Mouse (Mus musculus): ENCODE data around the gene Wdr59. TPM values are rescaled to one million over a fixed set of nuclear protein-coding genes. Genes with fewer than 3 reads are reported as not detected.

Gene Wdr59
- polyA plus RNA-seq, 1 experiment from 2014 or later: 3.1 TPM

DNA sequence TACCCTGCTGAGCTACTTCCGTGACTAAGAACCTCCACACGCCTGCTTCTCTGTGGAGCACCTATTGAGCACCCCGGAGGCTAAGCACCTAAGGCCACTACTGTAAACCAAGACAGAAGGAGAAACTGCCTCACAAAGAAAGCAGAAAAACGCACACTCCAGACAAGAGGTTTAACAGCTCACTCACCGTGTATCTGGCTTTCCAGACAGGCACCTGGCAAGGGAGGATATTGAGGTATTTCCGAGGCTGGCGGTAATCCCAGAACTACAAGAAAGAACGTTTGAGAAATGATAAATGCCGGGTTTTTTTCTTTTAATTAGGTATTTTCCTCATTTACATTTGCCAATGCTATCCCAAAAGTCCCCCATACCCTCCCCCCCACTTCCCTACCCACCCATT is 29.4 kb downstream of the Wdr59 start:
- 89% methylated on average over 9 of the region's 9 CpGs for WGBS
- Histone ChIP-seq H3K9ac (ENCODE audit: low read length) (no peak overlapping the region), H3K27me3 (ENCODE audit: control insufficient read depth, insufficient read depth, low read length) (no peaks in the 10 kb centered on the region), H3K4me2 (ENCODE audit: low read depth) (no peak overlapping the region), H3K27ac (ENCODE audit: low read depth, low read length) (no peak overlapping the region), H3K36me3 (ENCODE audit: control insufficient read depth, insufficient read depth, low read length) (no peaks in the 10 kb centered on the region), H3K9me3 (ENCODE audit: control insufficient read depth, low read length) (no peaks in the 10 kb centered on the region), H3K4me1 (ENCODE audit: control insufficient read depth, insufficient read depth, low read length) (no peaks in the 10 kb centered on the region), H3K4me3 (ENCODE audit: low read depth, low read length) (no peak overlapping the region)
- no peak for ATAC-seq (ENCODE audit: insufficient read depth, low FRiP score, low TSS enrichment)
- no peak for DNase-seq (ENCODE audit: low spot score)

GRCm38 (mm10) chr8:111491191-111491590 is 30.7 kb downstream of the Wdr59 start:
- H3K4me2 ChIP-seq (ENCODE audit: low read depth): no peak overlapping the region
- no peaks in the 10 kb centered on the region for H3K36me3 ChIP-seq (ENCODE audit: control insufficient read depth, insufficient read depth, low read length)
- ATAC-seq (ENCODE audit: insufficient read depth, low FRiP score, low TSS enrichment) (no peak), DNase-seq (ENCODE audit: low spot score) (no peak)
- no peak overlapping the region for H3K9ac ChIP-seq (ENCODE audit: low read length)
- no peaks in the 10 kb centered on the region for H3K4me1 ChIP-seq (ENCODE audit: control insufficient read depth, insufficient read depth, low read length)
- no peaks in the 10 kb centered on the region for H3K9me3 ChIP-seq (ENCODE audit: control insufficient read depth, low read length)
- H3K27me3 ChIP-seq (ENCODE audit: control insufficient read depth, insufficient read depth, low read length): no peaks in the 10 kb centered on the region
- 82% methylated on average over 7 of the region's 7 CpGs for WGBS
- H3K4me3 ChIP-seq (ENCODE audit: low read depth, low read length): no peak overlapping the region
- no peak overlapping the region for H3K27ac ChIP-seq (ENCODE audit: low read depth, low read length)

DNA sequence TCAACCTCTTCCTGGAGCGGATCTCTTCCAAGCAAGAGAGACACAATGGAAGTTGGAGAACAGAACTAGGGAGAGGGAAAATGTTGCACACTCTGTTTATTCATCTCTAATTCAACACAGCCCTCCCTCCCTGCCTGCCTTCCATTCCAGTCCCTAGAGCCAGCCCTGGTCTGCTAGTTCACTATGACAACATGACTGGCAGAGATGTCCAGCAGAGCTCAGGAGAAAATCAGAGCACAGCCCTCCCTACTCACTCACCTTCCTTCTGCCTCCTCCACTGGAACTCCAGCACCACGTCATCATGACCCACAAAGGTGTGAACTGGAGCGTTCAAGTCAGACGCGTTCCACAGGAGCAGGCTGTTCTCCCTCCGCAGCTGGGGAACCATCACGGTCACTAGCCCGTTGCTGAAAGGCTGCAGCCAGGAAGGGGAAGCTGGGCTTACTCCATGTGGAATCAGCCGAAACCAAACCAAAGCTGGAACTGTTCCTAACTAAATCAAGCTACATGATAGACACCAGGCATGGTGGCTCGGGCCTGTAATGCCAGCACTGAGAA is 31.8 kb downstream of the Wdr59 start:
- Histone ChIP-seq H3K4me3 (ENCODE audit: low read depth, low read length) (no peak overlapping the region), H3K36me3 (ENCODE audit: control insufficient read depth, insufficient read depth, low read length) (0 out of 2 replicates have a peak, but pooled peaks cover 2% of the 10 kb centered on the region), H3K4me1 (ENCODE audit: control insufficient read depth, insufficient read depth, low read length) (no peaks in the 10 kb centered on the region), H3K9ac (ENCODE audit: low read length) (no peak overlapping the region), H3K27me3 (ENCODE audit: control insufficient read depth, insufficient read depth, low read length) (no peaks in the 10 kb centered on the region), H3K27ac (ENCODE audit: low read depth, low read length) (no peak overlapping the region), H3K4me2 (ENCODE audit: low read depth) (no peak overlapping the region), H3K9me3 (ENCODE audit: control insufficient read depth, low read length) (no peaks in the 10 kb centered on the region)
- 86% methylated on average over 10 of the region's 10 CpGs for WGBS
- no peak for DNase-seq (ENCODE audit: low spot score)
- no peak for ATAC-seq (ENCODE audit: insufficient read depth, low FRiP score, low TSS enrichment)

DNA sequence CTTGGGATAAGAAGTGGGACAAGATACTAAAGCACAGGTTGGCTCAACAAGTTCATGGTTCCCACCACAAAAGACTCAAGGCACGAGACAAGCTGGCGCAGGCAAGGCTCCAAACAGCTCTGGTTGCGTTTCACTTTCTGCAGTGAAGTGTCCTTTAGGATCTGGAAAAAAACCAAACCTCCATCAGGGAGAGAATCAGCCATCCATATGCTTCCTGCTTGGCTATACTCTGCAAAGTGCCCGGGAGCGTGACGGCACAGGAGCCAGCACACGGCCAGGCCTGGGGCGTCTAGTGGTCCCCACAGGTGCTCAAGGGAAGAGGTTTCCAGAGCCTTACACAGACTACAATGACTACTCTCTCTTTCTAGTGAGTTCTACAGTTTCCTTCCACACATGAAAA is 41.2 kb downstream of the Wdr59 start:
- Histone ChIP-seq H3K27me3 (ENCODE audit: control insufficient read depth, insufficient read depth, low read length) (no peaks in the 10 kb centered on the region), H3K4me3 (ENCODE audit: low read depth, low read length) (no peak overlapping the region), H3K36me3 (ENCODE audit: control insufficient read depth, insufficient read depth, low read length) (peaks cover 4% of the 10 kb centered on the region; the same call in 1 of the 2 replicates), H3K27ac (ENCODE audit: low read depth, low read length) (no peak overlapping the region), H3K9me3 (ENCODE audit: control insufficient read depth, low read length) (no peaks in the 10 kb centered on the region), H3K9ac (ENCODE audit: low read length) (no peak overlapping the region), H3K4me1 (ENCODE audit: control insufficient read depth, insufficient read depth, low read length) (no peaks in the 10 kb centered on the region), H3K4me2 (ENCODE audit: low read depth) (no peak overlapping the region)
- DNase-seq (ENCODE audit: low spot score) (no peak), ATAC-seq (ENCODE audit: insufficient read depth, low FRiP score, low TSS enrichment) (no peak)
- WGBS: 91% methylated on average over 8 of the region's 8 CpGs

DNA sequence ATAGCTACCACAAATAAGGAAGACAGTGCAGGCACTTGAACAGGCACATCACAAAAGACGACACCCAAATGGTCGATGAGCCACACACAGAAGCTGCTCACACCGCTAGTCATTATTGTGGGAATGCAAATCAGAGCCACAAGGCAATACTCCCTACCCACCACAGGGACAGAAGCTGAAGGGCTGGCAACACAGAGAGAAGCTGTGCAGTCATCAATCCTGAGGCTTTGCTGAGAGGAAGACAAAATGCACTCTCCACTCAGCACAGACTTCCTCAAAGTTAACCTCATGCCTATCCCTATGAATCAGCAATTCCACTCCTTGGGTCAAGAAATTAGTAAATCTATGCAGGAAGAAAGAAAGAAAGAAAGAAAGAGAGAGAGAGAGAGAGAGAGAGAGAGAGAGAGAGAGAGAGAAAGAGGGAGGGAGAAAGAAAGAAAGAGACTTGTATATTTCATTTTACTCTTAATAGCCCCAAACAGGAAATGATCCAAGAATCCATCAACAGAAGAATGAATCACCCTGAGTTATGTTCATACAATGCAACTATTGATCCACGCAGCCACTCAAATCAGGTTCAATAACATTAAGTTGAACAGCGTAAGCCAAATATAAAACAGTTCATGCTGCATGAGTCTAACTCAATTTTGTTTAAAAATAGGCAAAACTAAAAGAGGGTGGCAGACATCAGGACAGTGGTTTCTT is 44.0 kb downstream of the Wdr59 start:
- DNase-seq (ENCODE audit: low spot score) (no peak), ATAC-seq (ENCODE audit: insufficient read depth, low FRiP score, low TSS enrichment) (no peak)
- Histone ChIP-seq H3K4me3 (ENCODE audit: low read depth, low read length) (no peak overlapping the region), H3K36me3 (ENCODE audit: control insufficient read depth, insufficient read depth, low read length) (peaks cover 3% of the 10 kb centered on the region; the same call in 1 of the 2 replicates), H3K27me3 (ENCODE audit: control insufficient read depth, insufficient read depth, low read length) (no peaks in the 10 kb centered on the region), H3K9ac (ENCODE audit: low read length) (no peak overlapping the region), H3K9me3 (ENCODE audit: control insufficient read depth, low read length) (no peaks in the 10 kb centered on the region), H3K27ac (ENCODE audit: low read depth, low read length) (no peak overlapping the region), H3K4me2 (ENCODE audit: low read depth) (no peak overlapping the region), H3K4me1 (ENCODE audit: control insufficient read depth, insufficient read depth, low read length) (no peaks in the 10 kb centered on the region)
- WGBS: 75% methylated on average over 5 of the region's 5 CpGs

- no peak for DNase-seq (ENCODE audit: low spot score)
- H3K4me1 ChIP-seq (ENCODE audit: control insufficient read depth, insufficient read depth, low read length): no peaks in the 10 kb centered on the region
- ATAC-seq (ENCODE audit: insufficient read depth, low FRiP score, low TSS enrichment): no peak
- no peaks in the 10 kb centered on the region for H3K27me3 ChIP-seq (ENCODE audit: control insufficient read depth, insufficient read depth, low read length)
- 90% methylated on average over 12 of the region's 12 CpGs for WGBS
- H3K4me3 ChIP-seq (ENCODE audit: low read depth, low read length): no peak overlapping the region
- H3K4me2 ChIP-seq (ENCODE audit: low read depth): no peak overlapping the region
- H3K9me3 ChIP-seq (ENCODE audit: control insufficient read depth, low read length): no peaks in the 10 kb centered on the region
- H3K36me3 ChIP-seq (ENCODE audit: control insufficient read depth, insufficient read depth, low read length): no peaks in the 10 kb centered on the region
- no peak overlapping the region for H3K9ac ChIP-seq (ENCODE audit: low read length)
- no peak overlapping the region for H3K27ac ChIP-seq (ENCODE audit: low read depth, low read length)
Observed at GRCm38 (mm10) chr8:111471526-111472081, 50.3 kb downstream of the Wdr59 start.

DNA sequence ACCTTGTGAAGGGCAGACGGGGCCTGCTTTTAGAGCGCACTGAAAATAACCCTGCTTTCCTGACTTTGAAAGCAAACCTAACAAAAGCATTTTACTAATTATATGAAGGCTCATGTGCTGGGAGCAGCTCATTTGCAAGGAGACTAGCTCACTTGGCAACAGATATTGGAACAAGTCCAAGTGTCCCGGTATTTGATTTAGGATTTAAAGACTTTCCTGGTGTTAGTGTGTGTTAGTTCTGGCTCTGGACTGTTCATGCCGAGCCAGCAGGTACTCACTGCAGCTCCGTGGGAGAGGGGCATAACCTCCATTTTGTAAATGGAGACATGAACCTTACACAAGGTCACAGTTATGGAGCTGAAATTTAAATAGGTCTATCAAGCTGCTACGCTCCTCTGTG is 52.9 kb downstream of the Wdr59 start:
- no peak for DNase-seq (ENCODE audit: low spot score)
- WGBS: 80% methylated on average over 6 of the region's 6 CpGs
- no peaks in the 10 kb centered on the region for H3K36me3 ChIP-seq (ENCODE audit: control insufficient read depth, insufficient read depth, low read length)
- H3K4me1 ChIP-seq (ENCODE audit: control insufficient read depth, insufficient read depth, low read length): no peaks in the 10 kb centered on the region
- no peak overlapping the region for H3K4me2 ChIP-seq (ENCODE audit: low read depth)
- H3K27me3 ChIP-seq (ENCODE audit: control insufficient read depth, insufficient read depth, low read length): no peaks in the 10 kb centered on the region
- no peak overlapping the region for H3K4me3 ChIP-seq (ENCODE audit: low read depth, low read length)
- no peak overlapping the region for H3K27ac ChIP-seq (ENCODE audit: low read depth, low read length)
- no peak for ATAC-seq (ENCODE audit: insufficient read depth, low FRiP score, low TSS enrichment)
- no peaks in the 10 kb centered on the region for H3K9me3 ChIP-seq (ENCODE audit: control insufficient read depth, low read length)
- H3K9ac ChIP-seq (ENCODE audit: low read length): no peak overlapping the region

DNA sequence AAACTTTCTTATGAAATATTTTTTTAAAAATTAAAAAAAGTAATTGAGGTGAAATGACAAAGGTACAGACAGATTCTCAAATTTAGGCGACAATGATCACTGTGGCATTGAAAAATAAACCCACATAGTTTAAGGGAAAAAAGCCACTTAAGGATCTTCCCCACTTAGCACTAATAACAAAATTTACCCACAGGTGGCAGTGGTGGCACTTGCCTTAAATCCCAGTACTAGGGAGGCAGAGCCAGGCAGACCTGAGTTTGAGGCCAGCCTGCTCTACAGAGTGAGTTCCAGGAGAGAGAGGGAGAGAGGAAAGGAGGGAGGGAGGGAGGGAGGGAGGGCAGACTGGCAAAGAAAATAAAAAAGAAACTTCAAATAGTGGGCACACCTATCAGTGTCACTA is 56.6 kb downstream of the Wdr59 start:
- DNase-seq (ENCODE audit: low spot score): no peak
- Histone ChIP-seq H3K9ac (ENCODE audit: low read length) (no peak overlapping the region), H3K27ac (ENCODE audit: low read depth, low read length) (no peak overlapping the region), H3K27me3 (ENCODE audit: control insufficient read depth, insufficient read depth, low read length) (no peaks in the 10 kb centered on the region), H3K36me3 (ENCODE audit: control insufficient read depth, insufficient read depth, low read length) (no peaks in the 10 kb centered on the region), H3K9me3 (ENCODE audit: control insufficient read depth, low read length) (no peaks in the 10 kb centered on the region), H3K4me3 (ENCODE audit: low read depth, low read length) (no peak overlapping the region), H3K4me2 (ENCODE audit: low read depth) (no peak overlapping the region), H3K4me1 (ENCODE audit: control insufficient read depth, insufficient read depth, low read length) (no peaks in the 10 kb centered on the region)
- WGBS: 88% methylated on average over 1 of the region's 1 CpGs
- ATAC-seq (ENCODE audit: insufficient read depth, low FRiP score, low TSS enrichment): no peak

- Histone ChIP-seq H3K27me3 (ENCODE audit: control insufficient read depth, insufficient read depth, low read length) (no peaks in the 10 kb centered on the region), H3K27ac (ENCODE audit: low read depth, low read length) (no peak overlapping the region), H3K4me1 (ENCODE audit: control insufficient read depth, insufficient read depth, low read length) (no peaks in the 10 kb centered on the region), H3K9ac (ENCODE audit: low read length) (no peak overlapping the region), H3K4me2 (ENCODE audit: low read depth) (no peak overlapping the region), H3K9me3 (ENCODE audit: control insufficient read depth, low read length) (no peaks in the 10 kb centered on the region), H3K36me3 (ENCODE audit: control insufficient read depth, insufficient read depth, low read length) (no peaks in the 10 kb centered on the region), H3K4me3 (ENCODE audit: low read depth, low read length) (no peak overlapping the region)
- DNase-seq (ENCODE audit: low spot score) (no peak), ATAC-seq (ENCODE audit: insufficient read depth, low FRiP score, low TSS enrichment) (no peak)
- 86% methylated on average over 4 of the region's 4 CpGs for WGBS
Observed at GRCm38 (mm10) chr8:111464526-111464925, 57.4 kb downstream of the Wdr59 start.

Data from neural tube, embryonic 11.5 days (tissue).